Mouse (Mus musculus) small intestine, adult 2 months (tissue): Measurements from ENCODE around the gene Tbc1d9b. TPM values are rescaled to one million over a fixed set of nuclear protein-coding genes. Genes with fewer than 3 reads are reported as not detected.

ENCODE experiments used
- H3K27ac ChIP-seq: fragments of 200-500 bp; 2 replicates; pipeline ENCODE4 v1.5.1; 2012; ENCODE audit warnings: low read depth, low read length, control low read depth, inconsistent platforms; ENCODE audit not compliant: insufficient read depth
- H3K27me3 ChIP-seq: fragments of 200-500 bp; 2 replicates; pipeline ENCODE4 v1.6.1; 2012; ENCODE audit warnings: mild to moderate bottlenecking, moderate library complexity, low read length, inconsistent platforms; ENCODE audit not compliant: control insufficient read depth, insufficient read depth
- H3K36me3 ChIP-seq: fragments of 200-500 bp; 2 replicates; pipeline ENCODE4 v1.6.1; 2012; ENCODE audit warnings: mild to moderate bottlenecking, low read length, control low read depth, inconsistent platforms; ENCODE audit not compliant: control insufficient read depth, insufficient read depth
- H3K4me1 ChIP-seq: fragments of 200-500 bp; 2 replicates; pipeline ENCODE4 v1.6.1; 2012; ENCODE audit warnings: low read length, inconsistent platforms, mixed read lengths; ENCODE audit not compliant: control insufficient read depth, insufficient read depth, insufficient read length
- H3K4me3 ChIP-seq: fragments of 200-500 bp; 2 replicates; pipeline ENCODE4 v1.5.1; 2012; ENCODE audit warnings: low read depth, mild to moderate bottlenecking, control low read depth, inconsistent platforms, low read length, moderate library complexity
- CTCF ChIP-seq: fragments of 200-500 bp; IDR thresholded peaks from 2 replicates; pipeline ENCODE4 v1.5.1; 2012; ENCODE audit warnings: low read depth, mild to moderate bottlenecking, control low read depth, inconsistent platforms, low read length, moderate library complexity, mixed read lengths; ENCODE audit not compliant: insufficient replicate concordance, insufficient read length; ENCODE audit errors: extremely low read depth
- POLR2A ChIP-seq: fragments of 200-500 bp; IDR thresholded peaks from 2 replicates; pipeline ENCODE4 v1.6.1; 2012; ENCODE audit warnings: low read depth, mild to moderate bottlenecking, control low read depth, inconsistent platforms, low read length, moderate library complexity
- WGBS: fragments of 180-500 bp; shearing (Covaris S2); methylation state at CpG from one replicate; pipeline ENCODE4 v1.1.7; 2018; 5-methylcytosine and 5-hydroxymethylcytosine counted together
- polyA plus RNA-seq: library from polyadenylated mRNA; depleted of rRNA; stranded (reverse); fragments of >200 nt; gene quantifications from 2 replicates; pipeline ENCODE4 v1.2.3, GENCODE M21; 2012

Tbc1d9b gene
- polyA plus RNA-seq, 1 experiment: 31.5 TPM

- no peak overlapping the region for H3K27ac ChIP-seq
- peaks cover 56% of the 10 kb centered on the region for H3K36me3 ChIP-seq
- no peak overlapping the region for H3K4me3 ChIP-seq
- no peaks in the 10 kb centered on the region for H3K4me1 ChIP-seq
- no peaks in the 10 kb centered on the region for H3K27me3 ChIP-seq
- 77% methylated on average over 3 of the region's 3 CpGs for WGBS
- TF ChIP-seq POLR2A (no peak), CTCF (no peak)
These were observed 20.2 kb downstream of the Tbc1d9b start for GRCm38 (mm10) chr11:50151374-50151773.

DNA sequence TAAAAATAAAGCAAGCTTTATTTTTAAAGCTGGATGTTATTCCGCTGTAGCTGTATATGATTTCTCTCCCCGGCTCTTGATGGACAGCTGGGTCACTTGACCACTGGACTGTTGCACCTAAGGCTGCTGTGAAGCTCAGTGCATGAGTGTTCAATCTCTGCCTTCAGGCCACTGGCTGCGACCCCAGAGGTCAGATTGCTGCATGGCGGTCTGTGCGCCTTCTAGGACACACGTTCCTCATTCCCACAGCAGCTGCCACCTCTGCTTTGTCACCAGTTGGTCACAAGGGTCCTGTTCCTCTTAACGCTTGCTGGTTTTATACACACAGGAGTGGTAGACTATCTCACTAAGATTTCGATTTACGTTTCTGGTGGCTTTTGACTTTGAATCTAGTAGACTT is 23.0 kb downstream of the Tbc1d9b start:
- H3K4me1 ChIP-seq: peaks cover 7% of the 10 kb centered on the region; the same call in 1 of the 2 replicates
- H3K36me3 ChIP-seq: peaks cover 65% of the 10 kb centered on the region
- H3K27ac ChIP-seq: no peak overlapping the region
- TF ChIP-seq CTCF (no peak), POLR2A (no peak)
- WGBS: 87% methylated on average over 9 of the region's 9 CpGs
- H3K27me3 ChIP-seq: no peaks in the 10 kb centered on the region
- no peak overlapping the region for H3K4me3 ChIP-seq

- WGBS: 88% methylated on average over 12 of the region's 12 CpGs
- H3K27me3 ChIP-seq: no peaks in the 10 kb centered on the region
- TF ChIP-seq POLR2A: no peak
- no peak for TF ChIP-seq CTCF
- H3K4me1 ChIP-seq: peaks cover 14% of the 10 kb centered on the region; the same call in 1 of the 2 replicates
- no peak overlapping the region for H3K27ac ChIP-seq
- peaks cover 63% of the 10 kb centered on the region for H3K36me3 ChIP-seq
- H3K4me3 ChIP-seq: no peak overlapping the region
These were observed 23.8 kb downstream of the Tbc1d9b start for GRCm38 (mm10) chr11:50154777-50155520.

GRCm38 (mm10) chr11:50155785-50156184 is 24.6 kb downstream of the Tbc1d9b start:
- Histone ChIP-seq H3K4me3 (no peak overlapping the region), H3K4me1 (peaks cover 14% of the 10 kb centered on the region; the same call in 1 of the 2 replicates), H3K27ac (no peak overlapping the region), H3K27me3 (no peaks in the 10 kb centered on the region), H3K36me3 (peaks cover 60% of the 10 kb centered on the region)
- no peak for TF ChIP-seq POLR2A
- TF ChIP-seq CTCF: no peak
- 94% methylated on average over 2 of the region's 2 CpGs for WGBS

DNA sequence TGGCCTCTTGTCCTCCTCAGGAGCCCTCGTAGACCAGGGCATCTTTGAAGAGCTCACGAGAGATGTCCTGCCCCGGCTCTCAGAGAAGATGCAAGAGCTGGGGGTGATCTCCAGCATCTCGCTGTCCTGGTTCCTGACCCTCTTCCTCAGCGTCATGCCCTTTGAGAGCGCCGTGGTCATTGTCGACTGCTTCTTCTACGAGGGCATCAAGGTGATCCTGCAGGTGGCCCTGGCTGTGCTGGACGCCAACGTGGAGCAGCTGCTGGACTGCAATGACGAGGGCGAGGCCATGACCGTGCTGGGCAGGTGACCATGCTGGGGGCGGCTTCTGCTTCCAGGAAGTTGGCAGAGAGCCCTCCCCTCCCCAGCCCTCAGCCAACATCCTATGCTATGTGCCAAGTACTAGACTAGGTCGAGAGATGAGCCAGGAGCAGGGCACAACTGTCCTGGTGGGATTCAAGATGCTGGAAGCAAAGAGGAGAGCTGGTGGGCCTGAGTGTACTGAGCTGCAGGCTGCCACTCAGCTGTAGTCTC is 25.6 kb downstream of the Tbc1d9b start:
- WGBS: 73% methylated on average over 16 of the region's 16 CpGs
- Histone ChIP-seq H3K27ac (no peak overlapping the region), H3K4me1 (peaks cover 14% of the 10 kb centered on the region; the same call in 1 of the 2 replicates), H3K27me3 (no peaks in the 10 kb centered on the region), H3K36me3 (peaks cover 50% of the 10 kb centered on the region), H3K4me3 (no peak overlapping the region)
- TF ChIP-seq POLR2A (no peak), CTCF (no peak)

- Histone ChIP-seq H3K27ac (peak overlapping the region; percentile 44; the same call in 1 of the 2 replicates), H3K4me3 (no peak overlapping the region), H3K4me1 (peaks cover 14% of the 10 kb centered on the region), H3K36me3 (peaks cover 35% of the 10 kb centered on the region), H3K27me3 (no peaks in the 10 kb centered on the region)
- WGBS: 86% methylated on average over 7 of the region's 7 CpGs
- no peak for TF ChIP-seq CTCF
- no peak for TF ChIP-seq POLR2A
These were observed 27.1 kb downstream of the Tbc1d9b start for GRCm38 (mm10) chr11:50158346-50158745.

GRCm38 (mm10) chr11:50159347-50159746 is 28.2 kb downstream of the Tbc1d9b start:
- TF ChIP-seq POLR2A: no peak
- no peak for TF ChIP-seq CTCF
- peaks cover 14% of the 10 kb centered on the region for H3K4me1 ChIP-seq
- H3K27ac ChIP-seq: peak overlapping the region; percentile 44; the same call in 1 of the 2 replicates
- no peak overlapping the region for H3K4me3 ChIP-seq
- H3K27me3 ChIP-seq: no peaks in the 10 kb centered on the region
- peaks cover 40% of the 10 kb centered on the region for H3K36me3 ChIP-seq
- WGBS: 56% methylated on average over 4 of the region's 4 CpGs
